Mouse (Mus musculus): ENCODE results near the gene Upk1a.

- TF ChIP-seq CTCF (conservative IDR thresholded peaks at IDR 0.05; ENCODE audit: low read length) (no peak), NANOG (IDR thresholded peaks at IDR 0.05; ENCODE audit: borderline replicate concordance, low read length) (no peak)
These were observed 13.9 kb downstream of the Upk1a start, which contains the start of gene Zbtb32 for GRCm38 (mm10) chr7:30598786-30599185.
